Mouse (Mus musculus) fibroblast of lung, adult 2 months (primary cell): ENCODE results near the gene Arhgap28.
A peak's percentile ranks its signal among the peaks of the same experiment; 100 is the strongest.

Experiments
- DNase-seq: peaks from one replicate; pipeline ENCODE4 v3.0.0-alpha.2; 2011; ENCODE audit warnings: low read depth

The Arhgap28 gene

GRCm38 (mm10) chr17:68003741-68004560 is at the start of gene Arhgap28:
TSS of gene Arhgap28 (minus strand) at chr17:68004120.
- peak; percentile 63 for DNase-seq

- no peak for DNase-seq
Measured at GRCm38 (mm10) chr17:68046341-68046675, 42.4 kb upstream of the Arhgap28 start.

- DNase-seq = no peak
Measured at GRCm38 (mm10) chr17:68045655-68046340, 41.9 kb upstream of the Arhgap28 start.

- DNase-seq = no peak
Measured at GRCm38 (mm10) chr17:68042377-68042776, 38.5 kb upstream of the Arhgap28 start.

GRCm38 (mm10) chr17:68037011-68037410 is 33.1 kb upstream of the Arhgap28 start:
- no peak for DNase-seq

GRCm38 (mm10) chr17:68029495-68029894 is 25.6 kb upstream of the Arhgap28 start:
- DNase-seq = no peak

GRCm38 (mm10) chr17:68028519-68028918 is 24.6 kb upstream of the Arhgap28 start:
- no peak for DNase-seq

- DNase-seq = no peak
Measured at GRCm38 (mm10) chr17:68024327-68024726, 20.4 kb upstream of the Arhgap28 start.

- DNase-seq = no peak
Measured at GRCm38 (mm10) chr17:68019466-68020065, 15.6 kb upstream of the Arhgap28 start.

GRCm38 (mm10) chr17:68017095-68017494 is 13.2 kb upstream of the Arhgap28 start:
- no peak for DNase-seq

GRCm38 (mm10) chr17:68011606-68012005 is 7.7 kb upstream of the Arhgap28 start:
- no peak for DNase-seq

- DNase-seq = no peak
Measured at GRCm38 (mm10) chr17:68010041-68010440, 6.1 kb upstream of the Arhgap28 start.

- no peak for DNase-seq
Measured at GRCm38 (mm10) chr17:68004581-68005330, 836 bp upstream of the Arhgap28 start.

GRCm38 (mm10) chr17:68002608-68003595 is 1.0 kb downstream of the Arhgap28 start:
- DNase-seq = no peak

GRCm38 (mm10) chr17:67999801-68000200 is 4.1 kb downstream of the Arhgap28 start:
- DNase-seq = no peak

- DNase-seq = no peak
Measured at GRCm38 (mm10) chr17:67996769-67997155, 7.2 kb downstream of the Arhgap28 start.

GRCm38 (mm10) chr17:67996097-67996768 is 7.7 kb downstream of the Arhgap28 start:
- peak; percentile 40 for DNase-seq

GRCm38 (mm10) chr17:67995277-67995819 is 8.6 kb downstream of the Arhgap28 start:
- DNase-seq = no peak

- no peak for DNase-seq
Measured at GRCm38 (mm10) chr17:67994861-67995260, 9.1 kb downstream of the Arhgap28 start.

- DNase-seq = no peak
Measured at GRCm38 (mm10) chr17:67993371-67994045, 10.4 kb downstream of the Arhgap28 start.
